Mouse (Mus musculus) frontal cortex, postnatal 10 days (tissue): Measurements from ENCODE around the gene C2.

ENCODE experiments used
- DNase-seq, 2 experiments: peaks; one replicate each; pipeline ENCODE4 v3.0.0; 2022; ENCODE audit warnings: low spot score in 2 of 2, mixed read lengths in 1 of 2

Gene C2

GRCm38 (mm10) chr17:34898160-34898586, at the start of gene C2, which contains the start of gene Ehmt2:
C2 (minus strand) TSS chr17:34898265.
Ehmt2 (plus strand) TSS chr17:34898469.
- peak; percentile 65 to 83 for DNase-seq

- DNase-seq, result no peak
These were observed 49.5 kb upstream of the C2 start for GRCm38 (mm10) chr17:34947606-34948005.

- DNase-seq, result no peak
These were observed 48.5 kb upstream of the C2 start for GRCm38 (mm10) chr17:34946486-34947140.

- no peak for DNase-seq
These were observed 46.3 kb upstream of the C2 start for GRCm38 (mm10) chr17:34944362-34944761.

GRCm38 (mm10) chr17:34943128-34943815, 45.2 kb upstream of the C2 start:
- DNase-seq, result no peak

- no peak for DNase-seq
These were observed 43.4 kb upstream of the C2 start for GRCm38 (mm10) chr17:34941344-34942041.

GRCm38 (mm10) chr17:34937960-34938505, 40.0 kb upstream of the C2 start:
- DNase-seq, result no peak

GRCm38 (mm10) chr17:34934830-34935229, 36.8 kb upstream of the C2 start:
- no peak for DNase-seq

- no peak for DNase-seq
These were observed 36.0 kb upstream of the C2 start for GRCm38 (mm10) chr17:34934031-34934430.

- DNase-seq, result no peak
These were observed 34.2 kb upstream of the C2 start for GRCm38 (mm10) chr17:34932287-34932686.

GRCm38 (mm10) chr17:34931735-34932098, 33.7 kb upstream of the C2 start:
- DNase-seq, result no peak

- peak; percentile 98 for DNase-seq
These were observed 33.1 kb upstream of the C2 start, which contains the start of gene Neu1 for GRCm38 (mm10) chr17:34931061-34931734. Neu1 (plus strand) TSS chr17:34931253.

GRCm38 (mm10) chr17:34928841-34929240, 30.8 kb upstream of the C2 start:
- DNase-seq, result no peak

GRCm38 (mm10) chr17:34927306-34928019, 29.4 kb upstream of the C2 start:
- DNase-seq, result no peak

- no peak for DNase-seq
These were observed 26.2 kb upstream of the C2 start for GRCm38 (mm10) chr17:34924258-34924657.

GRCm38 (mm10) chr17:34922939-34923338, 24.9 kb upstream of the C2 start:
- no peak for DNase-seq

GRCm38 (mm10) chr17:34917188-34917587, 19.1 kb upstream of the C2 start:
- DNase-seq, result no peak

- no peak for DNase-seq
These were observed 18.3 kb upstream of the C2 start for GRCm38 (mm10) chr17:34916316-34916715.

GRCm38 (mm10) chr17:34915410-34915831, 17.4 kb upstream of the C2 start:
- DNase-seq, result no peak

- DNase-seq, result no peak
These were observed 16.0 kb upstream of the C2 start, which contains the start of gene Slc44a4 for GRCm38 (mm10) chr17:34913930-34914665. Slc44a4 (plus strand) TSS chr17:34914466.
